Mouse (Mus musculus) lung, postnatal 0 days (tissue): ENCODE measurements around the gene Uqcc1.

Source experiments
- CTCF ChIP-seq: IDR thresholded peaks from 2 replicates; pipeline ENCODE4 v1.5.1; 2016; ENCODE audit warnings: antibody characterized with exemption, mild to moderate bottlenecking
- EP300 ChIP-seq: IDR thresholded peaks from 2 replicates; pipeline ENCODE4 v1.6.1; 2016; ENCODE audit warnings: antibody characterized with exemption, mild to moderate bottlenecking, control low read depth

DNA sequence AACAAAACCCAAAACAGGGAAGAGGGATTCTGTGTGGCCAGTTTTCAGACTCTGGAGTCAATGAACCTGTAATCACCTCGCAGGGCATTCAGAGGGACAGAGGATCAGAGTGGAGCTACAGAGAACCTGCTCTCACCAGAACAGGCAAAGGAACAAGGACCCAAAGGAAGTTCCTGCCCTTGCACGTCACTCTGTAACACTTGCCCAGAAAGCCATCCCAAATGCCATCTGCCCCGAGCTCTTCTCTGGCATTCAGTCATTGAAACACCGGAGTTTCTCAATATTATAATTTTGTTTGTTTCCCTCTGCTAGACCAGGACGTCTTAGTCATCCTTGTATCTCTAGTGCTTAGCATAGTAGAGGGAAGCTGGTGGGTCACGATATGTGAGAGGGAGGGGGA is 56.5 kb downstream of the Uqcc1 start:
- TF ChIP-seq CTCF (no peak), EP300 (no peak)
